Mouse (Mus musculus): Measurements from ENCODE around the gene Engase. TPM values are rescaled to one million over a fixed set of nuclear protein-coding genes. Genes with fewer than 3 reads are reported as not detected.

Gene Engase
- polyA plus RNA-seq, 1 experiment = 18.3 TPM

DNA sequence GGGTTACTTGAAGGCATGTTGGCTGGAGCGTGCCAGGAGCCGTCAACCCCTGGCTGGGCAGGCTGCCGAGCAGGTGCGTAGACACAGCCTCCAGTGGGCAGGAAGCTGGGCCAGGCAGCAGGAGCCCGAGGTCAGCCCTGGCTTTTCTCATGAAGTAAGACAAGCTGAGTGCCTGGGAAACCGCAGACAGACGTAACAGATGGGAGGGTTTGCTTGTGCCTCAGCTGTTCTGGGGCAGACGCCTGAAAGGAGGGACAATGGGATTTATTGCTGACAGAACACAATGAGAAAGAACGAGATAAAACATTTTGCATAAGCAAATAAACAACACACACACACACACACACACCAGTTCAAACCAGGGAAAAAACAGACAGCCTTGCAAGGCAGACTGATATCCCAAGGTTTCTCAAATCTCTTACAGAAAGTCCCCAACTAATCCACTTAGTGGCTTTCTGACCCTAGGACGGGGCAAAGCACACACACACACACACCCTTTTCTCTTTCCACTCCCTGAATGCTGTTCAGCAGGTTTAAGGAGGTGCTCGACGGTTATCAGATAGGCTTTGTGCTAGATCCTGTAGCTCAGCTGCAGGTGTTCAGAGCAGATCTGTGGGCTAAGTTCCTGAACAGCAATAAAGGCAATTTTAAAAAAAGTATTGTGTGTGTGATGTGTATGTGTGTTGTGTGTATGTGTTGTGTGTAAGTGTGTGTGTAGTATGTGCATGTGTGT, 6.2 kb upstream of the Engase start:
- H3K4me1 ChIP-seq (ENCODE audit: control insufficient read depth, insufficient read depth, insufficient read length, low read length) = peaks cover 31% of the 10 kb centered on the region
- peak overlapping the region; percentile 99 for H3K27ac ChIP-seq (ENCODE audit: insufficient read depth, low read depth, low read length)
- WGBS = 5% methylated on average over 12 of the region's 12 CpGs
- no peak for TF ChIP-seq POLR2A (IDR thresholded peaks at IDR 0.05; ENCODE audit: low read depth, low read length)
- no peak for TF ChIP-seq CTCF (IDR thresholded peaks at IDR 0.05; ENCODE audit: extremely low read depth, insufficient read length, insufficient replicate concordance, low read depth, low read length)
- H3K36me3 ChIP-seq (ENCODE audit: control insufficient read depth, insufficient read depth, low read length) = no peaks in the 10 kb centered on the region
- H3K27me3 ChIP-seq (ENCODE audit: control insufficient read depth, insufficient read depth, low read length) = no peaks in the 10 kb centered on the region
- H3K4me3 ChIP-seq (ENCODE audit: low read depth, low read length) = peak overlapping the region; percentile 16

DNA sequence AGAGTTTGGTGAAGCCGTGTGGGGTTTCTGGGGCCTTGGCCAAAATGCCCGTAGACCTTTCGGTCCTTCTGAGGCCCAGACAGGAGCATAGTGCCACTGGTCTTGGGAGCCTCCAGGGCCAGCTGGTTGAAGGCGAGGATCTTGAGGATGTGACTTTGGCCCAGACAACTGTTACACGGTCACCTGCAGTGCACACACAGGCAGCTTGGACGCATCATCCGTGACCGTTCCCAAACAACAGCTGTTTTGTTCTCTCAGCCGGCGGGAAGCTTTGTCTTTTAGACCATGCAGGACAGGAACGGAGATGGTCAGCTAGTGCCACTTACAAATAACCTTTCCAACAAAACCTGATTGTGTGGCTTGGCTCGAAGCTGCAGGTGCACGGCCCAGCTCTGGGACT, 5.0 kb upstream of the Engase start:
- 38% methylated on average over 13 of the region's 13 CpGs for WGBS
- peak overlapping the region; percentile 27; the same call in 1 of the 2 replicates for H3K27ac ChIP-seq (ENCODE audit: insufficient read depth, low read depth, low read length)
- H3K36me3 ChIP-seq (ENCODE audit: control insufficient read depth, insufficient read depth, low read length) = no peaks in the 10 kb centered on the region
- TF ChIP-seq CTCF (IDR thresholded peaks at IDR 0.05; ENCODE audit: extremely low read depth, insufficient read length, insufficient replicate concordance, low read depth, low read length) (no peak), POLR2A (IDR thresholded peaks at IDR 0.05; ENCODE audit: low read depth, low read length) (no peak)
- no peak overlapping the region for H3K4me3 ChIP-seq (ENCODE audit: low read depth, low read length)
- H3K4me1 ChIP-seq (ENCODE audit: control insufficient read depth, insufficient read depth, insufficient read length, low read length) = peaks cover 37% of the 10 kb centered on the region
- H3K27me3 ChIP-seq (ENCODE audit: control insufficient read depth, insufficient read depth, low read length) = no peaks in the 10 kb centered on the region

GRCm38 (mm10) chr11:118473161-118473560, 3.5 kb upstream of the Engase start:
- no peak for TF ChIP-seq POLR2A (IDR thresholded peaks at IDR 0.05; ENCODE audit: low read depth, low read length)
- TF ChIP-seq CTCF (IDR thresholded peaks at IDR 0.05; ENCODE audit: extremely low read depth, insufficient read length, insufficient replicate concordance, low read depth, low read length) = no peak
- no peak overlapping the region for H3K4me3 ChIP-seq (ENCODE audit: low read depth, low read length)
- 9% methylated on average over 1 of the region's 1 CpGs for WGBS
- H3K27me3 ChIP-seq (ENCODE audit: control insufficient read depth, insufficient read depth, low read length) = no peaks in the 10 kb centered on the region
- peaks cover 42% of the 10 kb centered on the region for H3K4me1 ChIP-seq (ENCODE audit: control insufficient read depth, insufficient read depth, insufficient read length, low read length)
- no peak overlapping the region for H3K27ac ChIP-seq (ENCODE audit: insufficient read depth, low read depth, low read length)
- H3K36me3 ChIP-seq (ENCODE audit: control insufficient read depth, insufficient read depth, low read length) = no peaks in the 10 kb centered on the region

DNA sequence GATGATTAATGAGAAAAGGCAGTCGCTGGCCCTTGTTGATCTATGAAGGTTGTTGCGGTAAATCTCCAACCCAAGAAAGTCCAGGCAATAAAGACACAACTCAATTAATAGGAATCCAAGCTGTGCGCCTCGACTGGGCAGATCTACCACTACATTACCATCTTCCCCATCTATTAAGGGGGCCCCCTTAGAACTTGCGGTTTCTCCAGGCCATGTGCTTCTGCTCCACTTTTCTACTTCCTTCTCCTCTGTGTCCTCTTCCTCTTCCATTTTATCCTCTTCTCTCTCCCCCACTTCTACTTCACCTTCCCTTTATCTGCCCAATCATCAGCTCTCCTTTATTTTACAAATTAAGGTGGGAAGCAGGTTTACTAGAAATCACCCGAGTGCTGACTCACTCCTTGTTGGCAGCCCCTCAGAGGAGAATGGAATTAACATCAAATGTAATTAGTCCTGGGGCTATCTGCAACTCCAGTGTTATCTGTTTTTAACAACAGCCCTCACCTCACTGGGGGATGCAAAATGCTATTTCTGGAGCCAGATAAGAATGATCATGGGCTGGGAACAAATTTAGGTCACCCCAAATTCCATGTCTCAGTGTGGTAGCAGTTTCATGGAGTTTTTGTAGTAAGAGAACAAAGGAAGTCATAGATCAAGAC, 2.7 kb upstream of the Engase start:
- Histone ChIP-seq H3K27me3 (ENCODE audit: control insufficient read depth, insufficient read depth, low read length) (no peaks in the 10 kb centered on the region), H3K4me3 (ENCODE audit: low read depth, low read length) (no peak overlapping the region), H3K36me3 (ENCODE audit: control insufficient read depth, insufficient read depth, low read length) (peaks cover 4% of the 10 kb centered on the region; the same call in 1 of the 2 replicates), H3K4me1 (ENCODE audit: control insufficient read depth, insufficient read depth, insufficient read length, low read length) (peaks cover 39% of the 10 kb centered on the region), H3K27ac (ENCODE audit: insufficient read depth, low read depth, low read length) (no peak overlapping the region)
- 61% methylated on average over 6 of the region's 6 CpGs for WGBS
- TF ChIP-seq POLR2A (IDR thresholded peaks at IDR 0.05; ENCODE audit: low read depth, low read length) (no peak), CTCF (IDR thresholded peaks at IDR 0.05; ENCODE audit: extremely low read depth, insufficient read length, insufficient replicate concordance, low read depth, low read length) (no peak)

- TF ChIP-seq CTCF (IDR thresholded peaks at IDR 0.05; ENCODE audit: extremely low read depth, insufficient read length, insufficient replicate concordance, low read depth, low read length) (no peak), POLR2A (IDR thresholded peaks at IDR 0.05; ENCODE audit: low read depth, low read length) (no peak)
- no peak overlapping the region for H3K4me3 ChIP-seq (ENCODE audit: low read depth, low read length)
- H3K27ac ChIP-seq (ENCODE audit: insufficient read depth, low read depth, low read length) = peak overlapping the region; percentile 80
- no peaks in the 10 kb centered on the region for H3K27me3 ChIP-seq (ENCODE audit: control insufficient read depth, insufficient read depth, low read length)
- peaks cover 32% of the 10 kb centered on the region for H3K4me1 ChIP-seq (ENCODE audit: control insufficient read depth, insufficient read depth, insufficient read length, low read length)
- H3K36me3 ChIP-seq (ENCODE audit: control insufficient read depth, insufficient read depth, low read length) = peaks cover 8% of the 10 kb centered on the region
- 33% methylated on average over 7 of the region's 7 CpGs for WGBS
These were observed 1.0 kb upstream of the Engase start for GRCm38 (mm10) chr11:118475496-118476083.

- Histone ChIP-seq H3K4me1 (ENCODE audit: control insufficient read depth, insufficient read depth, insufficient read length, low read length) (peaks cover 24% of the 10 kb centered on the region), H3K27ac (ENCODE audit: insufficient read depth, low read depth, low read length) (no peak overlapping the region), H3K27me3 (ENCODE audit: control insufficient read depth, insufficient read depth, low read length) (no peaks in the 10 kb centered on the region), H3K4me3 (ENCODE audit: low read depth, low read length) (no peak overlapping the region), H3K36me3 (ENCODE audit: control insufficient read depth, insufficient read depth, low read length) (peaks cover 38% of the 10 kb centered on the region)
- TF ChIP-seq CTCF (IDR thresholded peaks at IDR 0.05; ENCODE audit: extremely low read depth, insufficient read length, insufficient replicate concordance, low read depth, low read length) (no peak), POLR2A (IDR thresholded peaks at IDR 0.05; ENCODE audit: low read depth, low read length) (no peak)
- 68% methylated on average over 12 of the region's 12 CpGs for WGBS
These were observed 3.1 kb downstream of the Engase start for GRCm38 (mm10) chr11:118479776-118480175.

GRCm38 (mm10) chr11:118481231-118481630, 4.6 kb downstream of the Engase start:
- Histone ChIP-seq H3K4me3 (ENCODE audit: low read depth, low read length) (no peak overlapping the region), H3K4me1 (ENCODE audit: control insufficient read depth, insufficient read depth, insufficient read length, low read length) (peaks cover 12% of the 10 kb centered on the region), H3K27me3 (ENCODE audit: control insufficient read depth, insufficient read depth, low read length) (no peaks in the 10 kb centered on the region), H3K36me3 (ENCODE audit: control insufficient read depth, insufficient read depth, low read length) (peaks cover 50% of the 10 kb centered on the region), H3K27ac (ENCODE audit: insufficient read depth, low read depth, low read length) (no peak overlapping the region)
- WGBS = 93% methylated on average over 11 of the region's 11 CpGs
- TF ChIP-seq CTCF (IDR thresholded peaks at IDR 0.05; ENCODE audit: extremely low read depth, insufficient read length, insufficient replicate concordance, low read depth, low read length) (no peak), POLR2A (IDR thresholded peaks at IDR 0.05; ENCODE audit: low read depth, low read length) (no peak)

All from small intestine, adult 2 months (tissue).